Mouse (Mus musculus) cerebellum, adult 2 months (tissue): Measurements from ENCODE around the gene Dlgap3.

Experiments
- CTCF ChIP-seq: fragments of 200-500 bp; IDR thresholded peaks from 2 replicates; pipeline ENCODE4 v1.5.1; 2011; ENCODE audit warnings: low read depth, mild to moderate bottlenecking, control low read depth, low read length, moderate library complexity, borderline replicate concordance; ENCODE audit not compliant: insufficient read depth
- POLR2A ChIP-seq: fragments of 200-500 bp; IDR thresholded peaks from 2 replicates; pipeline ENCODE4 v1.6.1; 2011; ENCODE audit warnings: low read length, control low read depth, borderline replicate concordance; ENCODE audit not compliant: insufficient read depth

GRCm38 (mm10) chr4:127198609-127199008, 29.6 kb downstream of the Dlgap3 start:
- TF ChIP-seq POLR2A, result no peak
- TF ChIP-seq CTCF, result no peak
